8 mouse cellular contexts compared by ENCODE assay signal in genomic region chr1:74858171-74858719, GRCm38 (mm10). TPM values are rescaled to one million over a fixed set of nuclear protein-coding genes. Genes with fewer than 3 reads are reported as not detected.
DNase-seq lines count a peak whose midpoint lies in the region; ATAC-seq and TF ChIP-seq lines count a peak whose summit lies in the region.

No protein-coding gene starts in this region.

- no peak overlapping the region for H3K4me3 ChIP-seq in MEL (ENCODE audit: control insufficient read depth in 1 of 2, insufficient read depth in 1 of 2, low read depth in 2 of 2, low read length in 2 of 2)
- H3K4me3 ChIP-seq in forebrain, embryonic 15.5 days = peak overlapping the region; percentile 76
- peak overlapping the region; percentile 29 for H3K4me3 ChIP-seq in lung, embryonic 14.5 days (ENCODE audit: low read depth, low read length)

- TF ChIP-seq EP300 in MEL (IDR thresholded peaks at IDR 0.05; ENCODE audit: low read depth in 1 of 2, low read length in 2 of 2) = no peak

- no peak overlapping the region for H3K27ac ChIP-seq in MEL (ENCODE audit: control insufficient read depth, low read depth, low read length)
- no peak overlapping the region for H3K27ac ChIP-seq in forebrain, embryonic 15.5 days (replicated peaks)
- no peak overlapping the region for H3K27ac ChIP-seq in lung, embryonic 14.5 days (ENCODE audit: low read depth)

- DNase-seq in MEL (ENCODE audit: low read depth, low spot score) = peak; percentile 16
- DNase-seq in cerebellum, adult 11 months = peak; percentile 96
- DNase-seq in heart, postnatal 4 days = peak; percentile 81
- DNase-seq in layer of hippocampus, adult 8-10 months (ENCODE audit: low spot score in 2 of 2) = peak; percentile 88 to 89
- DNase-seq in lung, embryonic 14.5 days = peak; percentile 78
- DNase-seq in ovary, postnatal 36 days (ENCODE audit: low spot score) = peak; percentile 66

- H3K79me2 ChIP-seq in MEL (ENCODE audit: control insufficient read depth, insufficient read depth, low read length, poor library complexity) = no peaks in the 10 kb centered on the region

- ATAC-seq in forebrain, embryonic 15.5 days (replicated peaks) = peak; percentile 46
- ATAC-seq in lung, embryonic 14.5 days (ENCODE audit: insufficient read depth) = 0 out of 2 replicates have a peak, but pooled peaks have one; percentile 38
- no peak for ATAC-seq in inflammation-experienced regulatory T-cells, adult 6 months

- no peak for TF ChIP-seq CTCF in MEL (IDR thresholded peaks at IDR 0.05 in 2 of 3, conservative IDR thresholded peaks at IDR 0.05 in 1 of 3; ENCODE audit: control insufficient read depth in 1 of 3, insufficient read depth in 1 of 3, low read depth in 2 of 3, low read length in 3 of 3, poor library complexity in 1 of 3, severe bottlenecking in 1 of 3)
- TF ChIP-seq CTCF in lung, embryonic 14.5 days (IDR thresholded peaks at IDR 0.05; ENCODE audit: low read depth) = no peak

- TF ChIP-seq RAD21 in MEL (IDR thresholded peaks at IDR 0.05; ENCODE audit: low read depth, low read length) = no peak

- H3K4me2 ChIP-seq in forebrain, embryonic 15.5 days (replicated peaks) = peak overlapping the region; percentile 89
- H3K4me2 ChIP-seq in lung, embryonic 14.5 days = peak overlapping the region; percentile 58

- no peaks in the 10 kb centered on the region for H3K4me1 ChIP-seq in MEL (ENCODE audit: control insufficient read depth in 1 of 2, insufficient read depth in 2 of 2, low read length in 2 of 2)
- peaks cover 47% of the 10 kb centered on the region for H3K4me1 ChIP-seq in forebrain, embryonic 15.5 days
- peaks cover 9% of the 10 kb centered on the region; the same call in 1 of the 2 replicates for H3K4me1 ChIP-seq in lung, embryonic 14.5 days (ENCODE audit: insufficient read depth)

- no peaks in the 10 kb centered on the region for H3K27me3 ChIP-seq in MEL (ENCODE audit: control insufficient read depth in 1 of 2, insufficient read depth in 2 of 2, low read length in 2 of 2)
- H3K27me3 ChIP-seq in forebrain, embryonic 15.5 days = peaks cover 19% of the 10 kb centered on the region
- H3K27me3 ChIP-seq in lung, embryonic 14.5 days (ENCODE audit: insufficient read depth, low read length) = peaks cover 66% of the 10 kb centered on the region

- no peak overlapping the region for H3K9ac ChIP-seq in MEL (ENCODE audit: control insufficient read depth, low read depth, low read length, poor library complexity, severe bottlenecking)
- peak overlapping the region; percentile 52 for H3K9ac ChIP-seq in forebrain, embryonic 15.5 days (replicated peaks)
- no peak overlapping the region for H3K9ac ChIP-seq in lung, embryonic 14.5 days

- H3K36me3 ChIP-seq in MEL (ENCODE audit: control insufficient read depth in 1 of 2, insufficient read depth in 2 of 2, low read length in 2 of 2) = no peaks in the 10 kb centered on the region
- no peaks in the 10 kb centered on the region for H3K36me3 ChIP-seq in forebrain, embryonic 15.5 days
- no peaks in the 10 kb centered on the region for H3K36me3 ChIP-seq in lung, embryonic 14.5 days (ENCODE audit: insufficient read depth)

- no peak for TF ChIP-seq POLR2A in MEL (IDR thresholded peaks at IDR 0.05; ENCODE audit: control insufficient read depth in 1 of 2, insufficient read depth in 1 of 2, low read depth in 1 of 2, low read length in 2 of 2, poor library complexity in 1 of 2)

- H3K9me3 ChIP-seq in MEL (replicated peaks; ENCODE audit: insufficient read depth, low read length) = no peaks in the 10 kb centered on the region
- no peaks in the 10 kb centered on the region for H3K9me3 ChIP-seq in forebrain, embryonic 15.5 days
- no peaks in the 10 kb centered on the region for H3K9me3 ChIP-seq in lung, embryonic 14.5 days (ENCODE audit: low read depth, low read length)

- WGBS in forebrain, embryonic 15.5 days = under 1% methylated on average over 29 of the region's 29 CpGs
- WGBS in lung, embryonic 14.5 days = under 1% methylated on average over 29 of the region's 29 CpGs

TF ChIP-seq in MEL, 35 proteins besides CTCF, POLR2A, EP300 and RAD21:
- TF ChIP-seq TAL1 (IDR thresholded peaks at IDR 0.05; ENCODE audit: low read length) (no peak), ETS1 (IDR thresholded peaks at IDR 0.05; ENCODE audit: low read depth, low read length) (no peak), GABPA (IDR thresholded peaks at IDR 0.05; ENCODE audit: low read depth, low read length) (no peak), SIN3A (IDR thresholded peaks at IDR 0.05; ENCODE audit: low read length) (no peak), POLR2AphosphoS5 (IDR thresholded peaks at IDR 0.05; ENCODE audit: borderline replicate concordance, low read depth, low read length) (no peak), MYB (IDR thresholded peaks at IDR 0.05; ENCODE audit: low read depth, low read length) (no peak), ZMIZ1 (IDR thresholded peaks at IDR 0.05; ENCODE audit: low read depth, low read length) (no peak), ZKSCAN1 (IDR thresholded peaks at IDR 0.05; ENCODE audit: low read depth, low read length) (no peak), HCFC1 (IDR thresholded peaks at IDR 0.05; ENCODE audit: low read depth, low read length) (no peak), MXI1 (IDR thresholded peaks at IDR 0.05; ENCODE audit: low read depth, low read length) (no peak), USF2 (IDR thresholded peaks at IDR 0.05; ENCODE audit: borderline replicate concordance in 1 of 2, insufficient read depth in 1 of 2, low read depth in 1 of 2, low read length in 2 of 2) (no peak), SMC3 (IDR thresholded peaks at IDR 0.05; ENCODE audit: low read depth, low read length) (no peak), ELF1 (IDR thresholded peaks at IDR 0.05; ENCODE audit: low read depth, low read length) (no peak)

RNA-seq across cellular contexts. Expression of gene Cdk5r2, which starts 3.5 kb away (rescaled TPM):
- total RNA-seq in MEL (2012; rRNA removed) = not detected in 2 replicates
- not detected for polyA plus RNA-seq in MEL (2012; ENCODE audit: insufficient read depth in 1 of 2, insufficient read length in 2 of 2, low read depth in 1 of 2, low replicate concordance in 2 of 2, missing spikeins in 1 of 2)
- polyA plus RNA-seq in forebrain, embryonic 15.5 days (2015; fragmentation: Nextera tagmentation; extraction: Ambion mirVana) = 2.1 and 2.4 TPM in 2 replicates
- total RNA-seq in heart, postnatal 4 days (2021) = not detected
- total RNA-seq in layer of hippocampus, adult 8-10 months (2022) = 100 to 1,000 TPM; 159 to 177 (median 168) TPM
- not detected in 2 replicates for polyA plus RNA-seq in lung, embryonic 14.5 days (2014; fragmentation: Nextera tagmentation; extraction: Ambion mirVana)
- polyA plus RNA-seq in inflammation-experienced regulatory T-cells, adult 6 months (2017; shearing (Covaris generic)) = not detected

RNA-seq across cellular contexts. Expression of gene Fev, which starts 27.0 kb away (rescaled TPM):
- total RNA-seq in MEL (2012; rRNA removed) = not detected in 2 replicates
- not detected for polyA plus RNA-seq in MEL (2012; ENCODE audit: insufficient read depth in 1 of 2, insufficient read length in 2 of 2, low read depth in 1 of 2, low replicate concordance in 2 of 2, missing spikeins in 1 of 2)
- 0.46 TPM in 1 of 2 replicates, not detected in the other for polyA plus RNA-seq in forebrain, embryonic 15.5 days (2015; fragmentation: Nextera tagmentation; extraction: Ambion mirVana)
- total RNA-seq in heart, postnatal 4 days (2021) = not detected
- not detected for total RNA-seq in layer of hippocampus, adult 8-10 months (2022)
- polyA plus RNA-seq in lung, embryonic 14.5 days (2014; fragmentation: Nextera tagmentation; extraction: Ambion mirVana) = not detected in 2 replicates
- not detected for polyA plus RNA-seq in inflammation-experienced regulatory T-cells, adult 6 months (2017; shearing (Covaris generic))

RNA-seq across cellular contexts. Expression of gene Cryba2, which starts 34.7 kb away (rescaled TPM):
- total RNA-seq in MEL (2012; rRNA removed) = not detected in 2 replicates
- not detected for polyA plus RNA-seq in MEL (2012; ENCODE audit: insufficient read depth in 1 of 2, insufficient read length in 2 of 2, low read depth in 1 of 2, low replicate concordance in 2 of 2, missing spikeins in 1 of 2)
- polyA plus RNA-seq in forebrain, embryonic 15.5 days (2015; fragmentation: Nextera tagmentation; extraction: Ambion mirVana) = not detected in 2 replicates
- total RNA-seq in heart, postnatal 4 days (2021) = not detected
- under 1 TPM in 2 of 4 experiments, not detected in 2; 0.74 to 0.82 TPM for total RNA-seq in layer of hippocampus, adult 8-10 months (2022)
- not detected in 2 replicates for polyA plus RNA-seq in lung, embryonic 14.5 days (2014; fragmentation: Nextera tagmentation; extraction: Ambion mirVana)
- polyA plus RNA-seq in inflammation-experienced regulatory T-cells, adult 6 months (2017; shearing (Covaris generic)) = not detected

Comparison
In these comparisons a context has a peak if more than half of its experiments do, and no peak if none do; other contexts are left out.
1. DNase-seq: peak in every context shown above with its lines; median percentile 96 in cerebellum, adult 11 months; 88 in layer of hippocampus, adult 8-10 months; 81 in heart, postnatal 4 days; 78 in lung, embryonic 14.5 days; 66 in ovary, postnatal 36 days; 16 in MEL.
2. H3K4me3 ChIP-seq: peak in forebrain, embryonic 15.5 days (single experiment) and lung, embryonic 14.5 days (single experiment); none in MEL (0 of 2).